Mouse (Mus musculus): ENCODE measurements at regions not wholly inside any gene's neighbourhood (a gene's known extent, or its start where the extent isn't known, plus 50 kb on each side); places are given as distances from the start of the nearest gene placed in this dataset.

- Histone ChIP-seq H3K27ac (no peak overlapping the region), H3K4me3 (no peak overlapping the region)
- DNase-seq = no peak
- intact Hi-C loops (cut with DNase I) = no loop called here
- TF ChIP-seq CTCF (IDR thresholded peaks at IDR 0.05) = no peak
Observed at GRCm38 (mm10) chr7:51247695-51248094, 263.1 kb upstream of the Ano5 start.

DNA sequence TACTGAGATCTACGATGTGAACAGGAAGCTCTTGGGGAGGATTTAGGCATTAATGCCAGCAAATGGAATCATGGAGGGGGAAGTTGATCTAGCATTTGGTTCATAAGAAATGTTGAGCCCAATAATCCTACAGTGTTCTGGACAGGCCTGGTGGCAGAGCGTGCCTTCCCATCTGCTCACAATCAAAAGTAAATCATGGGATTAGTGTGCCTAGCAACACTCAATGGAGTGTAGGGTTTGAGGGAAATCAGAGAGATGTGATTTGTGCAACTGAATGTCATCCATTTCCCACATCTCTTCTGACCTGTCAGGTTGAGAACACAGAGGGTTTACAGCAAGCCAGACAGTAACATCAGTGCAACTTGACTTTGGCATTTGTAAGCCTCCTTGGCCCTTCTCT, 256.4 kb upstream of the Ano5 start:
- Histone ChIP-seq H3K27ac (no peak overlapping the region), H3K4me3 (no peak overlapping the region)
- TF ChIP-seq CTCF (IDR thresholded peaks at IDR 0.05) = no peak
- no peak for DNase-seq
- intact Hi-C loops (cut with DNase I) = no loop called here

DNA sequence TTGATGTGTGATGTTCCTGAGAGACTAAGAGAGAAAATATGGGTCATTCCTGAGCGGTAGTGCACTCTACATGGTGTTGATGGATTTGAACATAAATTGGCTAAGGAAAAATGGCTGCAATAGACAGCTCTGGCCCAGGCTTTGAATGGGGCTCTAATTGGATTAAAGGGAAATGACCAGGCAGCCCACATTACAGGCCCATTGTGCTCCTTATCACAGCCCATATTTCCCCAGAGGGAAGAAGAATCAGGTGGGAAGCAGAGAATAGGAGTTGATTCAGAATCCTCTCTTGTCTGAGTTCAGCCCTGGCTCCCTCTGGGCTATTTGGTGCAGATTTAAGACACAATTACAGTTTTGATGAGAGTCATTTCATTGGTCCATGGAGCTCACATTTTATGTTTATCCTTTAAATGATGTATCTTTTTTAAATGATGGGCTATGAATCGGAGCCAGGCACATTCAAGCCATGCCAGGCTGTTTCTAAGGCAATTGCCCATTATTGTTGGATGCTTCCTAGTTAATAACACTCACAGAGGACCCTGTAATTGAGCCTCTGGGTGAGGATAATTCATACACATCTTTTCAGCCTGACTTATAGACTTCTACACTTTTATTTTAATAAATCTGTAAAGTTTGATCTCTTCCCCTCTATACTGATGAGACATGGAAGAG, 251.5 kb upstream of the Ano5 start:
- intact Hi-C loops (cut with DNase I) = no loop called here
- no peak for TF ChIP-seq CTCF (IDR thresholded peaks at IDR 0.05)

GRCm38 (mm10) chr7:51264166-51264565, 246.7 kb upstream of the Ano5 start:
- no peak for DNase-seq
- H3K27ac ChIP-seq = no peak overlapping the region
- TF ChIP-seq CTCF (IDR thresholded peaks at IDR 0.05) = no peak
- no peak overlapping the region for H3K4me3 ChIP-seq
- intact Hi-C loops (cut with DNase I) = no loop called here

More for the DNA sequence above, 251.5 kb upstream of the Ano5 start:
- DNase-seq = no peak
- H3K4me3 ChIP-seq = no peak overlapping the region
- H3K27ac ChIP-seq = no peak overlapping the region

DNA sequence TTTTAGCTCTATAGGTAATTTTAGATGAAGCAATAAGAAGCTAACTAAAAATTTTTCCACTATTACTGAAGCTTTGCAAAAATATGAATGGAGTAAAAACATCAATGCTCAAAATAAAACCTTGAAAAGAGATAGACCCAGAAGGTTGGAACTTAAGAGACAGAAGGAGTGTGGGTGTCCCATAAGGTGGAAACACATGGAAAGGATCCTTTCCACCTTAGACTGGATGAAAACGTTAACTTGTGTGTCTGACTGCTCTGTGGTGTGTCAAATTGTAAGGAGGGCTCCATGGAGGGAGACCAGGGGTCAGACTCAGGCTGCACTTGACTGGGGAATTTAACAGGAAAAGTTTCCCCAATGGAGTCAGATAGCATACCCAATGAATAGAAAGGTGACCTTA, 244.9 kb upstream of the Ano5 start:
- Histone ChIP-seq H3K4me3 (no peak overlapping the region), H3K27ac (no peak overlapping the region)
- intact Hi-C loops (cut with DNase I) = no loop called here
- DNase-seq = no peak
- TF ChIP-seq CTCF (IDR thresholded peaks at IDR 0.05) = no peak

DNA sequence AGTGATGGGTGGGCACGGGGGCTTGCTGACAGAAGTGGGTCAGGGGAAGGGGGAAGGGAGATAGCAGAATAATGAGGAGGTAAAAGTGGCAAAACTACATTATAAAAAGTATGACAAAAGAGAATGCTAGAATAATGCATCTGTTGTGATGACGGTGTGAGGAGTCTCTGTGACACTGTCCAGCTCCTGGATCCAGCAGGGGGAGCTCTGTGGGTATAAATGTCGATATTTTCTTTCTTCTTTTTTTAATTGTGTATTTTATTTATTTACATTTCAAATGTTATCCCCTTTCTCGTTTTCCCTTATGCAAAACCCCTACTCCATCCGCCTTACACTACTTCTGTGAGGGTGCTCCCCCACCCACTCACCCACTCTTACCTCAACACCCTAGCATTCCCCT, 243.9 kb upstream of the Ano5 start:
- intact Hi-C loops (cut with DNase I) = no loop called here
- DNase-seq = no peak
- peak; percentile 17; the same call in 1 of the 2 replicates for TF ChIP-seq CTCF (IDR thresholded peaks at IDR 0.05)
- Histone ChIP-seq H3K27ac (no peak overlapping the region), H3K4me3 (no peak overlapping the region)

DNA sequence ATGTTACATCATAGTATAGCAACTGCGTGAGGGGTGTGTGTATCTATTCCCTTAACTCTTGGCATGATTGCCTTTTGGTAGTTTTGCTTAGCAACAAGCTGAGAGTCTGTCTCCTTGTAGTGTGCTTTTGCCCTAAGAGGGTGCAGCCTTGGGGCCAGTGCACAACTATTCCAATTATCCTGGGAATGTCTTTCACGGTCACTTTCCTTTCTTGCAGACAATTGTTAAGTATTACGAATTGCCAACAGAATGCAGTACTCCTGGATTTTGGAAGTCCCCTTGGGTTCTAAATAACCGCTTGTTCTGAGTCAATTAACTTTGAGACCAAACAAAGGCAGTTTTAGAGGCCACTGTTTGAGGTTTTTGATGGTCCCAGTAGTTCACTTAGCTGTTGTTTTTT, 242.1 kb upstream of the Ano5 start:
- TF ChIP-seq CTCF (IDR thresholded peaks at IDR 0.05) = no peak
- Histone ChIP-seq H3K4me3 (no peak overlapping the region), H3K27ac (no peak overlapping the region)
- no peak for DNase-seq
- intact Hi-C loops (cut with DNase I) = no loop called here

DNA sequence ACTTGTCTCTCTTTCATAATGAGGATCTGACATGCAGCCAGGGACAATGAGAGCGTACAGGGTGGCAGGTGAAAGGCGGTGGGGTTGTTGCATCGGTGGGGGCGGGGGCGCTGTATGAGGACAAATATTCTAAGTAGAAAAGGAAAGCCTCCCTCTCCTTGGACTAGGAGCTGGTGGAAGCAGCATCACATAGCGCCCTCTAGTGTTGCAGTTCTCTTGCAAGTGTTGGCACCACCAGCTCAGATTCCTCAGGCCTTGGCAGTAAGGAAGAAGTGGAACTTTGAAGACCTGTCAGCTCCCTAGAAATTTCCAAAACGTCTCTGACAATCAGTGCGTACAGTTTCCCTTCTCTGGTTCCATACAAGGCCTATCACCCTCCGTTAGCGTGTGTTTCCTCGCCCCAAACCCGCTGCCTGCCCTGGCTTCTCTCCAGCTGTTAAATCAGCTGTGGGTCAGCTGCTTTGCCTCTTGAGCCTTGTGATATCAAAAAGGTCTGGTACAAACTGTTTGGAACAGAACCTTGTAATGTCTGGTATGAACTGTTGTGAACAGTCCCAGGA, 240.2 kb upstream of the Ano5 start:
- peak; percentile 67 for TF ChIP-seq CTCF (IDR thresholded peaks at IDR 0.05)
- intact Hi-C loops (cut with DNase I) = no loop called here
- DNase-seq = peak; percentile 44
- Histone ChIP-seq H3K27ac (no peak overlapping the region), H3K4me3 (peak overlapping the region; percentile 43; the same call in 1 of the 2 replicates)

- DNase-seq = no peak
- H3K27ac ChIP-seq = no peak overlapping the region
- no peak overlapping the region for H3K4me3 ChIP-seq
- intact Hi-C loops (cut with DNase I) = no loop called here
- TF ChIP-seq CTCF (IDR thresholded peaks at IDR 0.05) = no peak
Observed at GRCm38 (mm10) chr7:51281470-51281869, 229.4 kb upstream of the Ano5 start.

GRCm38 (mm10) chr7:51300238-51300637, 210.6 kb upstream of the Ano5 start:
- intact Hi-C loops (cut with DNase I) = no loop called here
- Histone ChIP-seq H3K4me3 (no peak overlapping the region), H3K27ac (no peak overlapping the region)
- TF ChIP-seq CTCF (IDR thresholded peaks at IDR 0.05) = no peak
- peak; percentile 17 for DNase-seq

GRCm38 (mm10) chr7:51307757-51308156, 203.1 kb upstream of the Ano5 start:
- TF ChIP-seq CTCF (IDR thresholded peaks at IDR 0.05) = no peak
- DNase-seq = no peak
- intact Hi-C loops (cut with DNase I) = no loop called here
- Histone ChIP-seq H3K27ac (no peak overlapping the region), H3K4me3 (no peak overlapping the region)

DNA sequence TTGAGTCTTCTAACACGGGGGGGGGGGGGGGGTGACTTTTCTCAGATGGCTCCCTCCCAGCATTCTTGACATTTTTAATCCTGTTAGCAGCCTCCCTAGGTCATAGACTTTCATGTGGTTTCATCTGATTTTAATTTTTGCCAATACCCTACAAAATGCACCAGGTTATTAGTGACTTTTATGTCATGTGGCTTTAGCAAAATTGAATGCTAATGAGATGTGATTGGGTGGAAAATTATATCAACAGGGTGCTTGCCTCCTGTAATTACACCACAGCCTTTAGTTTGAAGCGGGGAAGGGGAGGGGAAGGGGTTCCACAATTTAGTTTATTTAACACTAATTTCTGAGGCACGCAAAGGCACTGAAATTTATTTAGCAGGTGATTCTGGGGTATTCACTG, 200.6 kb upstream of the Ano5 start:
- H3K4me3 ChIP-seq = no peak overlapping the region
- intact Hi-C loops (cut with DNase I) = no loop called here
- no peak for TF ChIP-seq CTCF (IDR thresholded peaks at IDR 0.05)
- no peak overlapping the region for H3K27ac ChIP-seq
- no peak for DNase-seq

DNA sequence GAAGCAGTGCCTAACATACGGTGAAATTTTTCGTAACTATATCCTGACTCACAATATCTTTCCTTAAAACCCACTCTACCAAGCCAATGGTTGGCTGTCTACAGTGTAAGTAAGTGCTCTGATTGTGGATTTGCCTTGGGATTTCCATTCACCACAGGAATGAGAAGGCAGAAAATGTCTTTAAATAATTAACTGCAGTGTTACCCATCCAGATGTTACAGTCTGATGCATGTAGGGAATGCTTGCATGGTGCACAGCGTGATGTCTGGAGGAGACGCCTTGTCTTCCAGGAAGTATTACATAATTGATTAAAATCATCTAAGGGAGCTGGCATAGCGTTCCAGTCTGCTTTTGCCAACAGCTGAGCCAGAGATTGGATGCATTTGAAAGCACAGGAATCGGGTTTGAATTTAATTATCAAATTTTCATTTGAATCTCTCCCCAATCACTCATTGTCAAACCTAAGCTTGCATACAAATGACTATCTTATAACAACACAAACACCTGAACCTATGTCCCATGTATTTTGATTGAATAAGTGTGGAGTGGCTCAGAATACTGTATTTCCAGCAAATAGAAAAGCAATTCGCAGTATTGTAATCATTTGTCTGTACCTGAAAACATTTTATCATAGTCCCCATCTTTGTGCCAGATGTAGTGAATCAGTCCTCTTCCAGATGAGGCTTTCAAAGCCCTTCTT, 170.8 kb upstream of the Ano5 start:
- DNase-seq = no peak
- Histone ChIP-seq H3K4me3 (no peak overlapping the region), H3K27ac (no peak overlapping the region)
- TF ChIP-seq CTCF (IDR thresholded peaks at IDR 0.05) = no peak
- intact Hi-C loops (cut with DNase I) = no loop called here
